Mouse (Mus musculus): ENCODE measurements around the gene Dhdh. TPM values are rescaled to one million over a fixed set of nuclear protein-coding genes. Genes with fewer than 3 reads are reported as not detected.

Dhdh gene
- total RNA-seq, 2 experiments from 2014 or later = 20.2 to 31.1 TPM

DNA sequence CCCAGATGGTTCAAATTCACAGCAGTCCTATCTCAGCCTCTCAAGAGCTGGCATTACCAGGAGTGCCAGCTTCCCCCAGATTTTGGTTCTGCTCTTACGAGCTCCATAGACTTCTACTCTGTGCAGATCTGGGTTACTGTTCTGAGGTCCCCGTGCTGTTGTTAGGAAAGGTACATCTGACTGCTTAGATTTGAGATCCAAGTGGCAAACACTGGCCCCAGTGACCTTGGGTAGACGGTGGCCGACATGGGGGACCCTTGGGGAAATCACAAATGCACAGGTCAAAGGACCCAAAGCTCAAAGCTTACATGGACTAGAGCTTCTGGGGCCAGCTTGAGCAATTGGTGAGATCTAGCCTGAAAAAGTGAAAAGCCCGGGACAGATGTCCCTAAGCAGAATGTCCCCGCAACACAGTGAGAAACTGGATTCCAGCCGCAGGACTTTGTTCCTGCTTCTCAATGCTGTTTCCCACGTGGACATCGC is 31.8 kb downstream of the Dhdh start:
- no peak for ATAC-seq (replicated peaks; ENCODE audit: poor library complexity, severe bottlenecking)

GRCm38 (mm10) chr7:45455932-45456696 is 32.5 kb downstream of the Dhdh start:
- no peak for ATAC-seq (replicated peaks; ENCODE audit: poor library complexity, severe bottlenecking)

DNA sequence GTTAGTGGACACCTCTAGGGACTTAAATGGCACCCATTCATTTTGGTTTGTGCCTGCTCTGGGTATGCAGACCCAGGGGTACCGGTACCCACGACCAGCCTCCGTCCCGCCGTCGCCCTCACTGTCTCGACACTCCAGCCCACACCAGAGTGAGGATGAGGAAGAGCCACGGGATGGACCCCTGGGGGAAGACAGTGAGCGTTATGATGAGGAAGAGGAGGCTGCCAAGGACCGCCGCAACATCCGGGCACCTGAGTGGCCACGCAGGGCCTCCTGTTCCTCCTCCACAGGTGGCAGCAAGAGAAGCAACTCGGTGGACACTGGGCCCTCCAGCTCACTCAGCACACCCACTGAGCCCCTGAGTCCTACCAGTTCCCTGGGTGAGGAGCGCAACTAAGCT is 33.6 kb downstream of the Dhdh start:
- no peak for ATAC-seq (replicated peaks; ENCODE audit: poor library complexity, severe bottlenecking)

- peak; percentile 84 for ATAC-seq (replicated peaks; ENCODE audit: poor library complexity, severe bottlenecking)
These were observed 37.1 kb downstream of the Dhdh start for GRCm38 (mm10) chr7:45451344-45451982.

- no peak for ATAC-seq (replicated peaks; ENCODE audit: poor library complexity, severe bottlenecking)
These were observed 38.6 kb downstream of the Dhdh start for GRCm38 (mm10) chr7:45449974-45450373.

DNA sequence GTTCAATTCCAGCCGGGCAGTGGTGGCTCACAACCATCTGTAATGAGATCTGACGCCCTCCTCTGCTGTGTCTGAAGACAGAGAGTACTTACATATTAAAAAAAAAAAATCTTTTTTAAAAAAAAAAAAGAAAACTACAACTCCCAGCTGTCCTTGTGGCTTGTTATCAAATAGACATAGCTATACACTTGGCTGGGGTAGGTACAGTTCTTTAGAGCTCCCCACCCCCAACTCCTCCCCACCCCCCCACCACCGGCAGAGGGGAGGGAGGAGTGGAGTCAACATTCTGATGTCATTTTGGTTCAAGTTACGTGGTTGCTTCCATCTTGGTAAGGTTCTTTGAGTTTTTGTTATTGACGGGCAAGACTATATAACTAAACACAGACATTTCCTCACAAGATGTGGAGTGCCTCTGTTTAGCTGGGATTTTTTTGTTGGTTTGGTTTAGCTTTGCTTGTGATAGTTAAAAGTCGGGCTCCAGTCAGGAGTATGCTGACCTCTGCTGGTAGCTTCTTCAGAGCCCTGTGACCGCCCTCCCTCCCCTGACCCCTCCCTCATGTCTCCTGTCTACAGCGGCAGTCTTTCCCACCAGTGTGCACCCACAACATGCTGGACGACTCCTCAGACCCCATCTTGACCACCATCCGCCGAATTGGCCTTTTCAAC is 41.1 kb downstream of the Dhdh start:
- ATAC-seq (replicated peaks; ENCODE audit: poor library complexity, severe bottlenecking) = peak; percentile 47

GRCm38 (mm10) chr7:45446589-45446988 is 42.0 kb downstream of the Dhdh start:
- ATAC-seq (replicated peaks; ENCODE audit: poor library complexity, severe bottlenecking) = no peak

- no peak for ATAC-seq (replicated peaks; ENCODE audit: poor library complexity, severe bottlenecking)
These were observed 44.8 kb downstream of the Dhdh start for GRCm38 (mm10) chr7:45443526-45444420.

GRCm38 (mm10) chr7:45437521-45438276 is 50.9 kb downstream of the Dhdh start, which contains the start of gene Ruvbl2:
Gene Ruvbl2 (minus strand): TSS chr7:45438096.
- no peak for ATAC-seq (replicated peaks; ENCODE audit: poor library complexity, severe bottlenecking)

DNA sequence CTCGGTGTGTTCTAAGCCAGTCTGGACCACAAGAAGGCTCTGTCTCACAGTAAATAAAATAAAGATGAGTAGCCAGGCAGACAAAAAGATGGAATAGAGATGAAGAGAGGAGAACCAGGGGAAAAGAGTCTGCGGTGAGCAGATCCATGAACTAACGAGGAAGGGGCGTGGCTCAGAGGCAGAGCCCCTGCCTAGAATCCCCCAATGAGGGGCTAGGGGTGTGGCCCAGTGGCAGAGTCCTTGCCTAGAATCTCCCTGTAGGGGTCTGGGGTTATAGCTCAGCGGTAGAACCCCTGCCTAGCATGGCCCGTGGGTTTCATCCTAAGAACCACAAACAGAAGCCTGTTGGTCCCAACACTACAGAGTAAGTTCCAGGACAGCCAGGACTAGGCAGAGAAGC is 51.6 kb downstream of the Dhdh start:
- no peak for ATAC-seq (replicated peaks; ENCODE audit: poor library complexity, severe bottlenecking)

- no peak for ATAC-seq (replicated peaks; ENCODE audit: poor library complexity, severe bottlenecking)
These were observed 52.2 kb downstream of the Dhdh start for GRCm38 (mm10) chr7:45436444-45436843.

GRCm38 (mm10) chr7:45435038-45435437 is 53.6 kb downstream of the Dhdh start:
- no peak for ATAC-seq (replicated peaks; ENCODE audit: poor library complexity, severe bottlenecking)

DNA sequence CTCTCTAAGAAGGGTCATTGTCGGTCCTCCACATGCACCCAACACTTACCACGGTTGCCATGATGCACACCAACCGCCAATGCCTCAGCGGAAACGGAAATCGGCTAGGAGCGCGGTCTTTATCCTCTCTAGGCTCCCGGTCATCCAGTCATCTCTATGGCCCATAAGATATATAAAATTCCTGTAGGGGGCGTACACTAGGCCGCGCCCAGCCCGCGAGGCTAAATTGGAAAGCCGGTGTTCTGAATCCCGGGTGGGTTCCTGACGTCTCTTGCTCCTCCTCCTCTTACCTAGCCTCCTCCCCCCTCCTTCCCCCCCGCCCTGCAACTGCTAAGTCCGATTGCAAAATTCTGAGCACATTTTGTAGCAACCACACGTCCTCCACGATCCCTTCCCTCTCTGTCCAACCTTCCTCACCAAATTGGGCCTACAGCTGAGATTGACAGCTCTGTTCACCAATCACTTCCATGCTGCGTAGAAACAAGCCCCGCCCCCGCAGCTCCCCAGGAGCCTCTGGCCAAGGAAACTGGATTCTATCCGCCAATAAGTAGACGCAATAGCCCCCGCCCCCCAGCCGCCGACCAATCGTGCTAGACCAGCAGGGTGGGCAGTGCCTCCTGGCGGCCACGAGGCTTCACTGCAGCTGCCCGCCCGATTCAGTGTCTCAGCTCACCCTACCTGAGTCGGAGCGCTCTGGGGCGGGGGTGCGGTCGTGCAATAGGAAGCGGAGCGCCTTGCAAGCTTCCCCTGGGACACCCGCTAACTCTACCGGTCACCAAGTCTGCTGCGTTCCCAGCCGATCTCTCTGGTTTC is 54.2 kb downstream of the Dhdh start, which contains the start of gene Gys1:
Gene Gys1 (plus strand): TSS at position 642 of the 813 bp plus-strand sequence.
- ATAC-seq (replicated peaks; ENCODE audit: poor library complexity, severe bottlenecking) = peak; percentile 82

DNA sequence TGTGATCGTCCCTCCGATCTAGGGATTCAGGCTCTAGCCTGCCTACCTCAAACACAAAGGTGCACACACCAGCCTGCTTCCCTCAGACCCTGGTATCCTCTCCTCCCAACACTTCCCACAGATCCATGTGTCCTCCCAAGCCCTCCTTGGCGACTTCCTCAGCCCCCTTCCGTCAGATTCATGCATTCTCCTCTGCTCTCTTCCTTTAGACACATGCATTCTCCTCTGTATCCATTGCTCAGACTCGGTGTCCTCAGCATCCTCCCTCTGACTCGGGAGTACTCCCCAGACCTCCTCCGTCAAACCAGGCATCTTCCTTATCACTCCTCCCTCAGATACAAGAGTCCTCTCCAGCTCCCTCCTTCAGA is 54.8 kb downstream of the Dhdh start:
- no peak for ATAC-seq (replicated peaks; ENCODE audit: poor library complexity, severe bottlenecking)

DNA sequence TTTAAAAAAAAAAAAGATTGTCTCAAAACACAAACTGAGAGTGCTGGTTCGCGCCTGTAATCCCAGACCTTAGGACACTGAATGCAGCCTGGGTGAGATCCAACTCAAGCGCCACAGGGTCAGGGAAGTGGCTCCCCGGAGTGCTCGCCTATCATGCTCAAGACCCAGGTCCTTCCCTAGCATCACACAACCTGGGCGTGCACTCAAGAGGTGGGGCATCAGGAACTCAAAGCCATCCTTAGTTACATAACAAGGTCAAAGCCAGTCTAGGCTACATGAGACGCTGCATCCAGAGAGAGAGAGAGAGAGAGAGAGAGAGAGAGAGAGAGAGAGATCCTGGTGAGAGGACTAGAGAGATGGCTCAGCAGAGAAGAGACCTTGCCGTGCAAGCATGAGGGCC is 62.0 kb downstream of the Dhdh start:
- ATAC-seq (replicated peaks; ENCODE audit: poor library complexity, severe bottlenecking) = no peak

DNA sequence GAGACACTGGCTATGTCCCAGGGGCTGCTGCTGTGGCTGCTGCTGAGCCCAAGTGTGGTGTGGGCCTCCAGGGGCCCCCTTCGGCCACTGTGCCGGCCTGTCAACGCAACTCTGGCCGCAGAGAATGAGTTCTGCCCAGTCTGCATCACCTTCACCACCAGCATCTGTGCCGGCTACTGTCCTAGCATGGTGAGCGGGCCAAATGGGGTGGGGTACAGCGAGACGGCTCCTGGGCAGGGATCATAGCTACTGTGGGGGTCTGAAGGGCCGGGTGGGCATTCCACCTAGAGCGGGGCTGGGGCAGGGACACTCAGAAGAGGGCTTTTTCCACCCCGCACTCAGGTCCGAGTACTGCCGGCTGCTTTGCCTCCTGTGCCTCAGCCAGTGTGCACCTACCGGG is 67.4 kb downstream of the Dhdh start:
- ATAC-seq (replicated peaks; ENCODE audit: poor library complexity, severe bottlenecking) = no peak

Data from granulocyte monocyte progenitor cell, adult 5-6 weeks (primary cell).